In genomic region chr7:3709000-3709399, GRCm38 (mm10) we compare ENCODE assay signal across 1 mouse cellular context.
TF ChIP-seq lines count a peak whose summit lies in the region.

No protein-coding gene starts in this region.

TF ChIP-seq in CH12.LX, 34 proteins besides CTCF, POLR2A, EP300 and RAD21:
- 0 out of 2 replicates have a peak, but pooled peaks have one; percentile 27 for TF ChIP-seq SIN3A (IDR thresholded peaks at IDR 0.05; ENCODE audit: low read length)
- TF ChIP-seq HCFC1 (IDR thresholded peaks at IDR 0.05; ENCODE audit: low read depth, low read length), result no peak
- TF ChIP-seq IRF4 (IDR thresholded peaks at IDR 0.05; ENCODE audit: low read depth, low read length), result no peak
- TF ChIP-seq ZNF384 (IDR thresholded peaks at IDR 0.05; ENCODE audit: low read depth, low read length), result no peak
- TF ChIP-seq CHD2 (IDR thresholded peaks at IDR 0.05; ENCODE audit: low read length), result peak; percentile 83
- TF ChIP-seq BHLHE40 (IDR thresholded peaks at IDR 0.05; ENCODE audit: low read depth, low read length), result 0 out of 2 replicates have a peak, but pooled peaks have one; percentile 15
- 0 out of 2 replicates have a peak, but pooled peaks have one; percentile 28 for TF ChIP-seq E2F4 (IDR thresholded peaks at IDR 0.05; ENCODE audit: insufficient replicate concordance, low read depth, low read length)
- TF ChIP-seq MAX (IDR thresholded peaks at IDR 0.05; ENCODE audit: low read length), result no peak
- TF ChIP-seq RCOR1 (conservative IDR thresholded peaks at IDR 0.05; ENCODE audit: low read depth, low read length), result no peak
- no peak for TF ChIP-seq TBP (conservative IDR thresholded peaks at IDR 0.05; ENCODE audit: low read depth, low read length)
- peak; percentile 69 for TF ChIP-seq ZMIZ1 (IDR thresholded peaks at IDR 0.05; ENCODE audit: low read depth, low read length)
- 0 out of 2 replicates have a peak, but pooled peaks have one; percentile 14 for TF ChIP-seq ETS1 (conservative IDR thresholded peaks at IDR 0.05; ENCODE audit: low read depth, low read length)
- peak; percentile 92 for TF ChIP-seq POLR2AphosphoS2 (IDR thresholded peaks at IDR 0.05; ENCODE audit: low read depth, low read length)
